Mouse (Mus musculus): Measurements from ENCODE around the gene Foxo4.

Foxo4 gene

DNA sequence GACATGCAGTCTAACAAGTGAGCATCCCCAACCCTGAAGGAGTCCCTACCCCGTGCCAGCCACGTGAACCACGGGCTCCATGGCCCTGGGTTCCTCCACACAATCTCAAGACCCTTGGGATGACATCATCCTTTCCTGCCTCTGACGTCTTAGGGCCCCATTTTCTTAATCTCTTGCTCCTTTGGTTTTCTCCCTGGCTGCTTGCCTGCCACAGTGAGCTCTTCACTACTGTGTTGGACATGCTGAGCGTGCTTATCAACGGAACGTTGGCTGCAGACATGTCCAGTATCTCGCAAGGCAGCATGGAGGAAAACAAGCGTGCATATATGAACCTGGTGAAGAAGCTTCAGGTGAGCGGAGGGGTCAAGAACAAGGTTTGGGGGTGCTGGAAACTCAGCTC is 35.8 kb downstream of the Foxo4 start:
- no peak for DNase-seq (ENCODE audit: low read depth, low spot score)

DNA sequence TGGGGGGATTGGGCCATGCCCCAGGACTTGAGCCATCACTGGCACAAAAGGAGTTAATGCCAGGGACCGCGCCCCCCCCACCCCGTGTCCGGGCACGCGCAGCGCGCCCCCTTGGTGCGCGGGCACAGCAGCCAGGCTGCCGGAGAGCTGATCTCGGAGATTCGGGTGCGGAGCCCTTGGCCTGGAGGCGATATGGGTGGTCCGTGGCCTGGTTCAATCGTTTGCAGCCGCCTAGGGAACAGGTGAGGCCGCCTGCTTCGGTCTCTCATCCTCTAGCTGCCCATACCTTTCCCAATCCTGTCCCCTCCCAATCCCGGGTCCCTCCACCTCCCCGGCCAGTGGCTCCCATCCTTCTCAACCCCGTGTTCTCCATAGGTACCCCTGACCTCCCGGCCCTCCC is 44.7 kb downstream of the Foxo4 start, which contains the start of gene Nlgn3:
TSS of gene Nlgn3 (plus strand) at position 114 of the 400 bp plus-strand sequence.
- DNase-seq (ENCODE audit: low read depth, low spot score) = peak; percentile 21

DNA sequence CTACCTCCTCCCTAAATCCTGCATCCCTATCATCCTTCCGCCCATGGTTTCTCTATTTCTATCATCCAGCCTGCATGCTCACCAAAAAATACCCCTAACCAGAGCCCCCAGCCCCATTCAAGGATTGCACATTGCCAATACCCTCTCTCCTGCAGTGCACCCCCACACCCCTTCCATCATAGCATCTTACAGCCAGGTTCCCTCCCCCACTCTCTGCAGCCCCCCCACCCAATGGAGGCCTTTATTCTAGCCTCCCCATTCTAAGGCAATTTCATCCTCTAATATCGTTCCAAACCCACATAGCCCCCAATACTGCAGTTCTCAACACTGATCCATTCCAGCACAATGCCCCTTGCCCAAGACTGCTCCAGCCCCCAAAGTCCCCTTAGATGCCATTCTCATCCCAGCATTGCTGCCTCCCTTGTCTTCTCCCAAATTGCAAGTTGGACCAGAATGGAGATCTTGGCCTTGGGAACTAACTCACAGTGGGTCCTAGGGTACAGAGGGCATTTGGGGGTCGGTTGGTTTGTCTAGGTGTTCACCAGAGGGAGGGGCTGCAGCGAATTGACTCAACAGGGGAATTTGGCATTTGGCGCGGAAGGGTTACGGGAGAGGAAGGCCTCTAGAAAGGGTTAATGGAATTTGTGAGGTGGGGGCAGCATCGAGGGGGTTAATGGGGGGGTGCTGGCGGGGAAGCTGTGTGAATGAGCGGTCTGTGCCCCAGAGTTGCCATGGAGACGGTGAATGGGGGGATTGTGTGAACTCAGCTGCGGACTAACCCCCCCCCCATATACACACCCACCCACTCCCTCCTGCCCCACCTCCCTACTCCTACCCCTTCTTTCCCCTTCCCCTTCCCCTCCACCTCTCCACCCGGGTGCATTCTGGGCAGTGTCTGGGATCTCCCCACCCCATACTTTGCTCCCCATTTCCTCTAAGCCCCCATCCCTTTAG is 45.4 kb downstream of the Foxo4 start:
- DNase-seq (ENCODE audit: low read depth, low spot score) = no peak

GRCm38 (mm10) chrX:101300427-101301030 is 46.2 kb downstream of the Foxo4 start:
- DNase-seq (ENCODE audit: low read depth, low spot score) = peak; percentile 26

DNA sequence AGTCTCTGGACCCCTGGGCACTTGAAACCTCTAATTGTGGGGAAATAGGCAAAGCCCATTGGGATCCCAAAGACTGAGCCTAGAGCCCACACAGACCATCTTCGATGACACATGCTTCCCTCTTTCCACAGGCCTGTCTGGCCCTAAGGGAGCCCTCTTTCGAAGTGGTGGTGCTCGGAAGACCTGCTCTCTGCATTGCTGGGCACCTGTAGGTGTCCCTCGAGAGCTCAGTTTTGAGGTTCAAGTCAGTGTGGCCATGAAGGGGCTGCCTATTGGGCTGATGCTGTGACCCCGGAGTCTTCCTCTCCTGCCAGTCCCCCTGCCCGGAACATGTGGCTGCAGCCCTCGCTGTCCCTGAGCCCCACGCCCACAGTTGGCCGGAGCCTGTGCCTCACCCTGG is 47.3 kb downstream of the Foxo4 start:
- no peak for DNase-seq (ENCODE audit: low read depth, low spot score)

- no peak for DNase-seq (ENCODE audit: low read depth, low spot score)
Observed at GRCm38 (mm10) chrX:101304646-101305045, 50.3 kb downstream of the Foxo4 start.

- DNase-seq (ENCODE audit: low read depth, low spot score) = no peak
Observed at GRCm38 (mm10) chrX:101309299-101309698, 55.0 kb downstream of the Foxo4 start.
